Mouse (Mus musculus) thymus, postnatal 25 days (tissue): ENCODE measurements around the gene Robo1.

Experiments used
- DNase-seq: peaks from one replicate; pipeline ENCODE4 v3.0.0; 2022

Robo1 gene

DNA sequence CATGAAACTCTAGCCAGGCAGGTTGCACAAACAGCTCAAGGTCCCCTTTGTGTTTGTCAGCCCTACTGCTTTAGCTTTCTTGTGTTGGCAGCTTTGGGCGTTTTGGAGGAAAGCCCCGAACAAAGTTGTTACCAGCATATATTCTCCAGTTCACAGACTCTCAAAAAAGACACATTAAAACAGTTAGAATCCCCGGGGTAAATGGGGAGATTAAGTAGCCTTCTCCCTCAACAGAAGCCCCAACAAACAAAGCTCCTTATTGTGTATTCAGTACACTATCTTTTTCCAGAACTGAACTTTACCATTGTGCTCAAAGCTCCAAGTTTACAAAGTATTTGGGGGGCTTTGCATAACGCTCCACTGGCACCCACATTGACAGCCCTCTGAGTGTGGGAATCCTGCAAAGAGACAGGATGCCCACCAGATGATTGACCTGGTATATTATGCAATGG lies 302.6 kb downstream of the Robo1 start:
- DNase-seq: no peak

DNA sequence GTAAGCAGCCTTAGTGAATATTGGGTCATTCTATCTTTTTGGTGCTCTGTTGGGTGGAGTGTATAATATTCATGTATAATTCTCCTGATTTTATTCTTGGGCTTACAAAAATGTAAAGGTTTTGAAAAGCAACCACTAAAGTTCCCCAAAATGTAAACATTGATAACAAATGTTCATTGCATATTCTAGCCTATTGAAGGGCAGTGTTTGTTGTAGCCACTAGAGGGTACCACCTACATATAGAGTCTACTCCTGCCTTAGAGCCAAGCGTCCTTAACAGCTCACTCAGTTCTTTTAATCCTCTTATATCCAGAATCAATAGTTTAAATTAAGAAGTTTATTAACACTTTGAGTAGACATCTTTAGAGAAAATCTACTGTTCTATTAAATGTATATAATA lies 306.8 kb downstream of the Robo1 start:
- DNase-seq: no peak

DNA sequence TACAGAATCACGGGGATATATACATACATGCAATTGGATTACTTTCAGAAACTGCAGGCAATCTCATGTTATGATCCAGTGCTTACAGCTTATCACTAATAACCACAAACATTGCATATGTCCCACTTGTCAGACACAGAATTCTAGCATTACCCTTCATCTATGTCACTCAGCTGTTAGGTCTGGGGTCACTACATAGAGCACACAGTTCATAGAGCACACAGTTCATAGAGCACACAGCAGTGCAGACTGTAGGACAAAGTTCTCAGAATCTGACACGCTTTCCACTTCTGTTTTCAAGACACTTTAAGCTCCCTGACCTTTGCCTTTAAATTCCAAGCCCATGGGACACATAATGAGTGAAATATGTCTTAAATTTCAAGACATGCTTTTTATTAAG lies 307.3 kb downstream of the Robo1 start:
- no peak for DNase-seq

DNA sequence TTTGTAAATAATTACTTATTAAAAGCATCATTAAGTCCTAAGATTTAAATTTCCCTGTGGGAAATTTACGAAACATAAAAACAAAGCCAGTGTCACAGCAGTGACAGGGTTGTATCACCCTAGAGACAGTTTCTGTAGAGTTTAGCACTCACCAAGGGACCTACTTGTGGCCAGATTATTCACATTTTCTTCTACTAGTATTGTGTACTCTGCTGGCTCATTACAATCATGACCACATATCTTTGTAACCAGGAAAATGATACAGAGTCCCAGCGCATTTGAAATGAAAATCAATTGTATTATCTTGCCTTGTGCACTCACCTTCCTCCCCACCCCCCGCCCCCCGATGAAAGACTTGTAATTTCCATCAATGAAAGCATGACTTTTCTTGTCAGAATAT lies 314.3 kb downstream of the Robo1 start:
- DNase-seq: no peak

DNA sequence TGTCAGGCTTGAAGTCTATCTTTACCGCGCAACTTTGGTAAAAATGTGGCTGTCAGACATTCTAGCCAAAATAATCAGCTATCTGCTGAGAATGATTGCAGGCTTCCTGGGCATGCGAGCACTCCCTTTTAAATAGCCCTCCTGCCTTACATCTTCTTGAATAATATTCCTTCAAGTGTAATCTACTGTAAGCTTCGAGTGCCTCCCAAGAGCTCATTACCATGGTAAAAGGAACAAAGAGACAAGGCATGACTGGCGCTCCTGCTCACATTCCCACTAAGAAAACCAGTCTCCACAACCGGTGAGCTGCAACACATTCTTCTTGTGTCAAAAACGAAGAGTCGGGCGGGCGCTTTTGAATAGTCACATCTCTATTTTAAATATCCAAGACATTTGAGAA lies 314.8 kb downstream of the Robo1 start:
- no peak for DNase-seq

DNA sequence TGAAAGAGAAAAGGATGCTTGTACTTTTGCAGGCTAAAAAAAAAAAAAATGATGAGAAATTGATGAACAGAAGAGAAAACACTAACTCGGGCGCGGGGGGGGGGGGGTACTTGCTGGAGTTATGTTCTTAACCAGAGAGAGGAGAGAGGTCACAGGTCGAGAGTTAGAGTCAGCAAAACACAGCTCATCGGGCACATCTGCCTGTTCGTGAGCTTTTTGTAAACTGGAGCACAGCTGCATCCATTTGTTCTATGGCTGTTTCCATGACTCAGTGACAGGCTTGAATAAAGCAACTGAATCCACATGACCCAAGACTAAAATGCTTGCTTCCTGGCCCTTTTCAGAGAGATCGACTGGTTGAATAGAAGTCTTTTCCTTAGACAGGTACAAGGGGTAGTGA lies 325.7 kb downstream of the Robo1 start:
- no peak for DNase-seq

DNA sequence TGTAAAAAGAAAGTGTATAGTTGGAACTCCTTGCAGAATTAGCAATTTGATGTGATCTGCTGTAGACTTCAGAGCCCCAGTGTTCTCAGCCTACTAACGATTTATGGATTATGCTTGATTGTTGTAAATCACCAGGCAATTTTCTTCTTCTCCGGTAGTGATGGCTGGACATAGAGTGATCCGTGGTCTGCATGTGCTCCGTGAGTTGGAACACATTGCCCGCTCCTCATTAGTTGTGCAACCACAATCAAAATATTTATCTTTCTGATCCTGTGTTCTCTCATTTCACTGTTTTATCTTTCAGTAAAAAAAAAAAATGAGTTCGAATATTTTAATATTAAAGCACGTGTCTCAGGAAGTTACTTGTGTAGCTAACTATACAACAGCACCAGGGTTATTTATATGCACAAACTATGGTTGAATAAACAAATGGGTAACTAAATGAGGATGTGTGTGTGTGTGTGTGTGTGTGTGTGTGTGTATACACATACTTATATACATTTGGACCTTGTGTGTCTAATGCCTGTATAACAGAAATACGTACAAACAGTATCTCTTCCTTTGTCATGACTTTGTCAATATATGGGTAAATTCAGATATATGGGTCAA lies 331.3 kb downstream of the Robo1 start:
- DNase-seq: no peak

DNA sequence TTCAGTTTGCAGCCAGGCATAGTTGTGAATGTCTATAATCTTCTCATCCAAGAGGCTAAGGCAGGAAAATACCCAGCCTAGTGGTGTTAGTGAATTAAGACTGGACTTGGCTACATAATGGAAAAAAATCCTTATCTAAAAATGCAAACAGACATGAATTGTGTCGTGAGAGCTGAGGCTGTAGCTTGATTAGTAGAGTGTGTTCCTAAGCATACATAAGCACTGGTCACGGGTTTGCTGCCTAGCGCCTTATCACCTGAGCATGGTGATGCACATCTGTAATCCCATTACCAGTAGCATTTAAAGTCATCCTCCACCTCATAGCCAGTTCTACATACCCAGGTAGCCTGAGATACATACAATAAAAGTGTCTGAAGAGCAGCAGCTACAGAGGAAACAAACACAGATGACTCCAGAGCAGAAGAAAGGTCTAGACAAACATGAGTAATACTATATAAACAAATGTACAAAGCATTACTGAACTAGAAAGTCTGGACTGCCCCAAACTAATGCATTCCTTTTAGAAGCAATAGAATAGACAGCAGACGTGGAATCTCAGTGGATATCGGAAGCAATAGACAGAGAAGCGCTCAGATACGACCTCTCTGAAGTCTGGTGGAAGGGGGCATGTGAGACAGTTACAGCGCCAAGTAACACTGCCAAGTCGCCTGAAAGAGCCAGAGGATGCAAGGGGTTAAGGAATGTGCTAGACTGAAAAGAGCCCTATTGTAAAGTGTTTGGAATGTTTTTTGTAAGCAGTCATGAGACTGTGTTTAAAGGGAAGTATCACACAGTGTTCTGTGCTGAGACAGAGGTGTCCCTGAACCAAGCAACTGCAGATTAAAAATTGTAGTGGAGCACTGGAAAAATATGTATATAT lies 333.1 kb downstream of the Robo1 start:
- no peak for DNase-seq

DNA sequence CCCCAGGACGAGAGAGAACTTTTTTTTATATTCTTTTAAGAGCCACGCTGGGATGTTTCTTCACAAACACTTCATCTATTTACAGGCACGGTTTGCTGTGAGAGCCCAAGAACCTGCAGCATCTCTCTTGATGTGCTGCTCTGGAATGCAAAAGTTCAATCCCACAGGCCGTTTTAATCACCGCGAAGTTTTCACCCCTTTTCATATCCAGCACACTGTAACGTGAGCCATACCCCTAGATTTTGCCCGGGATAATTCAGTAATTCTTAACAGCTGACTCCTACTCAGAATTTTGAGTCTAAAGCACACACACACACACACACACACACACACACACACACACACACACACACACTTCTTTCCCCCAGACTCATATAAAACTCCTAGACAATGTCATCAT lies 337.8 kb downstream of the Robo1 start:
- DNase-seq: no peak

DNA sequence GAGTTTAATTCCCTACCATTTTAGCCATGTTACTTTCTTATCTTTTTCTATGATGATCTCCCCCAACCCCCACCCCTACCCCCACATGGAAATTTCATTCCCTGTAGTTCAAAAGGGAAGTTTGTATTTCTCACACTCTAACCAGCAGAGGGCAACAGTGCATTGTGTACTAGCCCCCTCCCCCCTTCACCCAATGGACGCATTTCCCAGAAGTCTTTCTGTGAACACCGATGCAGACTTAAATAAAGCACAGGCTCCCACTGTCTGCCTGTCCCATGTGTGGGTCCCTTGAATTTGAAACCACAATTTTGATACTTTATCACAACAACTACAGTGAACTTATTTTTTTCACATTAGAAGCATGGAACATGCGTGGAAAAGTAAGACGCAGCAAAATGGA lies 341.2 kb downstream of the Robo1 start:
- no peak for DNase-seq

DNA sequence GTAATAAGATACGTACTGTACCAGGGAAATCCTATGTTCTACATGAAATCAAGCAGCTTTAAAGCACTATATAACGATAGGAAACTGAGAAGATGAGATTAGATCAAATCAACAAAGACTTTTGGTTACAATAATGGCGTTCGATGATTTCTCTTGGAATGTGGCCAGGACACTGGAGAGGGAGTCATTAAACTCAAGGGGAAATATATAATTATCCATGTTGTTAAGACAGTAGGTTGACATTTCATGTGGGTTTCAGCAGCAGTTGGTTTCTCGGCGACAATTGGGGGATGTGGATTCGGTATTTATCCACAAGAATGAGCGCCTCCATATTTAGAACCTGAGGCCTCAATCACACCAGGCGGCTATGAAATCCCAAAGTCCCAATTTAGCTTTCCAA lies 347.3 kb downstream of the Robo1 start:
- no peak for DNase-seq

DNA sequence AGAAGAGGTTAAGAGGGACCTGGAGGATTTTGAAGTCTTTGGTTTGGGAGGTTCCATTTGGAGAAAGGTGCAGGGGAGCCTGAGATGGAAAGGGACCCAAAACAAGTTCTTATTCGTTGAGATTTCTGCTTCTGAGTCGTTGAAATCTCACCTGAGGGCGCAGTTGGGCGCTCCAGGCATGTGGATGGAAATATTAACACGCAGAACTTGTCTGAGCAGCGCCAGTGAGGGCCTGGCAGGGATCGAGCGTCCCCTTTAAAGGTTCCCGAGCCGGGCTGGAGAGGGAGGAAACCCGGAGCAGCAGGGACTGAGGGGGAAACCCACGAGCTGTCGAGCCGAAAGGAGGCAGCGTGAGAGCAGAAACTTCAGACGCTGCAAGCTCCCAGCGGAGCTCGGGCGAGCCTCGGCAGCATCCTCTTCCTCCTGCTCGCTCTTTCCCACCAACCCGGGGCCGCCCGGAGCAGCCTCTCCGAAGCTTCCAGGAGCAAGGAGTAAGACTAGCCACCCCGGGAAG lies 354.8 kb downstream of the Robo1 start:
- no peak for DNase-seq

DNA sequence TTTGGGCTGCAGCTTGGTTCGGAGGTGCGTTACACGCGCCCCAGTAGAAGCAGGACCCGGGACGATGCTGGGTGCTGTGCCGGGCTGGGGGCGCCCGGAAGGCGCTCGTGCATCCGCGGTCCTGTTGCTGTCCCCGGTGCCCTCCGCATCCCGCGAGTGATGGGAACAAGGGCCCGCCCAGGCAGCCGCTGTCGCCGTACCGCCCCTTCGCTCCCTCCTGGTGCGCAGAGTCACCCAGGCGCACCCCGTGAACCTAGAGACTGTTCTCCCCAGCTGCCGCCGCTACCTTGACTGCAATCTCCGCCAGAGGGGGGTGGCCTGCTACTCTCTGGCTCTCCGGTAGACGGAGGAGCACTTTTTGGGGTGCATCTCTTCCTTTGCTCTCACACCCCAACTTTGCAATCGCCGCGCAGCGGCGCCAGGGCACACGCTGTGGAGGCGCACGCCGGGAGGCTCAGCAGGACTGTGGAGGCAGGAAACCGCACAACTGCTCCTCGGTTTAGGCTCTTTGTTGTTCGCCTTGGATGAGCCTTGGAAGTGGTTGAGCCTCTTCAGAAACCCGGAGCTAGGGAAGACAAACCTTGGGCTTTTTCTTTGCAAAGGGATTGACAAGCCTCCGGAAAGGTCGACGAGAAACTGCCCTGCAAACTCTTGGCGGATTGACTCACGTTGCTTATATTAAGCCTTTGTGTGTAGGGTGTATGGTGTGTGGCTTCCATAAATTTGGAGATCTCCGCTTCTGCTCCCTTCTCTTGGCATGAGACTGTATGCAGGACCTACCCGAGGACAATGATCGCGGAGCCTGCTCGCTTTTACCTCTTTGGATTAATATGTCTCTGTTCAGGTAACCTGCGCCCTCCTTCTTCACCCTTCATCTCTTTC lies 355.5 kb downstream of the Robo1 start:
- DNase-seq: peak; percentile 28

DNA sequence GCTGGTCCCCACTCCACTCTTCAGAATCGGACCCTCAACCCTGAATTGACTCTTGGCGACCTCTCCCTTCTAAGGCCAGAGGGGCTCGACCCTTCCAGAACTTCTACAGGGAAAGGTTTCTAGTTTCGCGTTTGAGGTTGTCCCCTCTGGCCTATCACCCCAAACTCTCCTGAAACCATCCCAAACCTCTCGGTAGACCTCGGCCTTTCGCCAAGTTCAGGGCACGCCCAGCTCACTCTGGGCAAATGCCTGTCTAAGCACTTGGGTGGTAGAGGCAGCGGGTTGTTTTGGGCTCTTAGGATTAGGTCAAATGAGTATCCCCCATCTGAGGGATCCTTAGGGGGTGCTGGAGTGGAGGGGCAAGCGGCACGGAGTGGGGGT lies 356.1 kb downstream of the Robo1 start:
- DNase-seq: no peak

DNA sequence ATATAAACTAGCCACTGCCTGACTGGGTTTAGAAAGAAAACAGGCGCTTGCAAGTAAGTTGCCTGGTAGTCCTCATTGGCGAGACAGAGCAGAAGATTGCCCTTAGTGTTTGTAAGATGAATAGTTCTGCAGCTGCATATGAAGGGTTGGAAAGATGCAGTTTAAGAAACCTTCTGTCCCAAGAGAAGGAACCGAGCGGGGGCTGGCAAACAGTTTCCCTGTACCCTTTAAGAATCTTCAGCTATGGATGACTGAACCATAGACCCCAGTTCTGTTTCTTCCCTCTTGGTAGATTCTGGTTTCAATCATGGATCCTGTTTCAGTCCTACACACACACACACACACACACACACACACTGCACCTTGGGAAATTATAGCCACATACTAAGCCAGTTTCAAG lies 356.7 kb downstream of the Robo1 start:
- no peak for DNase-seq

DNA sequence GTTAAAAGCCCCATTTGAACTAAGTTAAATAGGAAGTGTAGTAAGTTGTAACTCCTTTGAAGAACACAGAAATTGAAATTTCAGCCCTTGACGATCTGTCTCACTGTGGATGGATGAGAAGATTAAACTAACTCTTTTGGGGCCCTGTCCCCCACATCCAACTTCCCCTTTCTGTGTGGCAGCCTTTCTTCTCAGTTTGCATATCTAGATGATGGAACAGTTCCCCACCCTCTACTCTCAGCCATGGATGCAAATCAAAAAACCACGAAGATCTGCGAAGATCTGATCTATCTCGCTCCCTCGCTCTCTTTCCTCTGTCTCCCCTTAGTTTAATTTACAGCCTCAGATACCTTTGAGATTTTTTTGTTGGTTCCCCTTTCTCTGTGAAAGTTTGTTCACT lies 357.3 kb downstream of the Robo1 start:
- DNase-seq: no peak

DNA sequence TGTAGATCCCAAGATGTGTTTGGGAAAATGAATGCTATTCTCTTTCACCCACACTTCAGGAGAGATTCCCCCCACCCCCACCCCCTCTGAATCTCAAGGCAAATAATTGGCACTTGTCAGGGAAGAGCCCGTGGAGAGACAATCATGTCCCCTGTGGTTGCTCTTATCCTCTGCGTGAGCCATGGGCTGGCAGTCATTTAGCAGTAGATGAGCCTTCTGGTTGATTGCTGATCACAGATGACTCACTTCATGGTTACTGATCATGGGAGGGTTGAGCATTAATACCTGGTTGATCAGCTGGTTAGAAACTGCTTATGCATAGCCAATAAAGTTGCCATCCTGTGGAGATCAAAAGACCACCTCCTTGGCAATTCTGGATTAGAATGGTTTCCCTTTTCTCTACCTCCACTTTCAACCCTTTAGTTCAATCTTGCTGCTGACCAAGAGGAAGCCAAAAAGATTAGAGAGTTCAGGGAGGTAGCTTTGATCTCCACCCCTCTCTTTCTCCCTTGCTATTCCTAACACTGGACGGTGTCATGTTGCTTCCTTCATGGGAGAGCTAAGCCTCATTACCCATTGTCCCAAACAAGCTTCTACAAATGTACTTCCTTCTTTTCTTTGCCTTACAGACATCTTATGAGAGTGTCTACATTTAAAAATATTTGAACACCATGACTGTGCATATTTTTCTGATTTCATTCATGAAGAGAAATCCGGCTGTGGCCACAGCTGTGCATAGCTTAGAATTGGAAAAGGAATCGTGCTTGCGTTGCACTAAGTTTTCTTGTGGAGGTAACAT lies 362.3 kb downstream of the Robo1 start:
- DNase-seq: no peak

DNA sequence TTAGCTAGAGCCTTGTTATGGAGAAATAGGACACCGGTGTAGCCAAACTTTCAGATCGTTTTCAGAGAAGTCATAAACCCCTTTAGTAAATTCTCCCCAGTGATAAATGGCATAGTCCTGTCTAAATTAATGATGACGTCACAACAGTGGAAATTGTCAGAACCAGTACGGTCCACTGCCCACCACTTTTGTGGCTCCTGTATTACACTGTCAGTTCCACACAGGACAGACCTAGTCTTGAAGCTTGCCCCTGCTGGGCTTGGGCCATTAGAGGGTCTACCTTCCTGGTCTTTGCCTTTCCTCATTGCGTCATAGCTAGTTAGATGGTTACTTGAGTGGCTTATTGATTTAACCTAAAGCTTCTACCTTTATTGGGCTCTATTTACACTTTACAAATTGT lies 369.1 kb downstream of the Robo1 start:
- DNase-seq: no peak

DNA sequence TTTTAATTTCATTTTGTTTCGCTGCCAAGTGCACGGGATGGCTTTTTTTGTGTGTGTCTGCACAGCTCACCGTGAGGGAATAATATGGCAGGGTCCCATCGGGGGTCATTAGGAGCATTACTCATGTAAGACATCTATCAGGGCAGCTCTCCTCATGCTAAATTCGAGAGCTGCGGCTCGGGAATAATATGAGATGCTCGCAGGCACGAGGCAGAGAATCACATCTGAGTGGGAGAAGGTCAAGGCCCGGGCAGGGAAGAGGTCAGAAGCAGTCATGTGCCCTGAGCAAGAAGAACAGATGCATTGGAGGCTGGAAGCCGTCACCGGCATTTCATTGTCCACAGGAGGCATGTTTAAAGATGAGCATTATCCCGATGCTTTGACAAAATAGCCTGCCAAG lies 370.3 kb downstream of the Robo1 start:
- DNase-seq: no peak

DNA sequence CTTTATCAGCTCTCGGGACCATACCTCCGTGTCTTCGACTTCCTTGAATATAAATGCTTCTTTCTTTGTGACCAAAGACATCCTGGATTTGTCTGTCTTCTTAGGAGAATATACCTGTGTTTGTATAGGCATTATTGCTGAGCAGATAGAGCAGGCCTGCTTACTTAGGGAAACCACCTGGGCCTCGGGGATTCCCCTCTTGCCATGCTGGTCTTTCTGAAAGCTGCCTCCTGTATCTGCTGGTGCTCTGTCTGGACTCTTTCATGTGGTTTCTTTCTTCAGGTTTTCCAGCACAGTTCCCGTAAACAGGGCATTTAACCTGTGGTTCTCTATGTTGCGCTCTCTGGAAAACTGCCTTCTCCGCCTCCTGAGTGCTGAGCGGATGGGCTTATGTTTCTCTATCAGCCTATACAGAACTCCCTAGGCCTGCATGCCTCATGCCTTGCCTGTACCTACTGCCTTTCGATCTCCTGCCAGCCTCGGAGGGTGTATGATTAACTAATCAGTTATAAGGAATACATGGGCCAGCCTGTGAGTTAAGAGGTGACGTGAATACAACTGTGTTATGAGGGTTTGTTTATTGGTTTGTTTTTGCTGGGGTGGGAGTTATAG lies 370.9 kb downstream of the Robo1 start:
- no peak for DNase-seq

DNA sequence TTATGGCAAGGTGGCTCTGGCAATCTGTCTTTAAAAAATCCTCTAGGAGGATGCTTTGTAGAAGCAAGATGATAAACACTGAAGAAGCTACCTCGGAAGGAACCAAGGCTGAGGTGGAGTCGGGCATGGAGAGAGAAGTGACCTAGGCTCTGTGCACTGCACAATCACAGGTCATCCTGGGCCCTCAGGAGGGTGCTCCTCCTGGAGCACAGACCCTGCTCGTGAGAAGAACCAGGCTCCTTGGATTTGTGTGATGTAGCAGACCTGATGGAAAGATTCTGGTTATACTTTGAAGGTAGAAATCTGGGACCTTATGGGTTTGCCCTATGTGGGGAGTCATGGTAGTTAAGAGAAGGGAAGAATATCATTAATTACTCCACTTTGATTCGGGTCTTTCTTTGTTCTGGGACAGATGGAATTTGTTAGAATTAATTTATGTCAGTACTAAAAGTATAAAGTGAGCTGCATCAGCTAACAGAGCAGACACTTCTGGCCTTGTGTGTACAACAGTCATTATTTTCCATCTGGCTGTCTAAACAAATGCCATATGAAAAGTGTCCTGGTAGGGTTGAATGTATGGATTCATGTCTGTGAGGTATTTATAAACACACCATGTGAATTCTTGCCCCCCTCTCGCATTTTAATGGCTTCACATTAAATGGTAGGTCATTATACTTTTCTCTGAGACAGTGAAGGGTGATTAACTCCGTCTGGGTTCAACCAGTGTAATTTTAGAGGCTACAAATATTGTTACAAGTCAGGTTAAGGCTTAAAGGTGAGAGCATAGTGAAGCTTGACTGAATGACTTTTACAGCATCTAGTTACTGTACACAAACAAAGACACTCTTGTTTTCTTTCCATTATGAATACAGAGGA lies 377.7 kb downstream of the Robo1 start:
- DNase-seq: no peak
